Mouse (Mus musculus) heart, postnatal 0 days (tissue): ENCODE measurements around the gene Rai1.

Experiments used
- CTCF ChIP-seq: IDR thresholded peaks from 2 replicates; pipeline ENCODE4 v1.5.1; 2016; ENCODE audit warnings: antibody characterized with exemption, control low read depth, low read depth
- EP300 ChIP-seq: IDR thresholded peaks from 2 replicates; pipeline ENCODE4 v1.6.1; 2016; ENCODE audit warnings: antibody characterized with exemption, low read depth

GRCm38 (mm10) chr11:60136491-60136890 is 31.7 kb downstream of the Rai1 start:
- TF ChIP-seq CTCF (no peak), EP300 (no peak)
